Mouse (Mus musculus): ENCODE measurements around the gene Dlst. TPM values are rescaled to one million over a fixed set of nuclear protein-coding genes. Genes with fewer than 3 reads are reported as not detected.

Dlst gene
- total and polyA plus RNA-seq, 2 experiments from 2014 or later: 92.5 to 118 TPM

DNA sequence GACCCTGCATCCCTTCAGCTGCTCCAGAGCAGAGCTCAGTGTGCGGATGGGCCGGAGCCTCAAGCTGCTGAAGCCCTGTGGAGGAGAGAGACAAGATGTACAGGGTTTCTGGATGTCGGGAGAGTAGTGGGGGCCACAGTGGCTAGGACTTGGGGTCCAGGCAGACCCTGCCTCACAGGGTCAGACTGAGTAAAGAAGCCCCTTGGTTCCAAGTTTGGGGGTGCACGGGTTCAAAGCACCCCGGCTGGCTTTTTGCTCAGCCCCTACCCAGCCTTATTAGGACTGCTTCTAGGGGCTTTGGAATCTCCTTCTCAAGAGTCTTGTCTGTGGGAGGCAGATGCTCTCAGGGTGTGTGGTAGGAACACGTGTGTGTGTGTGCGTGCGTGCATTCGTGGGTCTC is 36.2 kb downstream of the Dlst start:
- no peak for ATAC-seq (ENCODE audit: low FRiP score)
- TF ChIP-seq CTCF (IDR thresholded peaks at IDR 0.05): no peak
- Histone ChIP-seq H3K27me3 (ENCODE audit: insufficient read depth, low read length) (no peaks in the 10 kb centered on the region), H3K9ac (replicated peaks; ENCODE audit: low read length, poor library complexity, severe bottlenecking) (no peak overlapping the region), H3K4me2 (ENCODE audit: low read depth, low read length, poor library complexity, severe bottlenecking) (no peak overlapping the region), H3K9me3 (ENCODE audit: low read length) (no peaks in the 10 kb centered on the region), H3K4me1 (ENCODE audit: insufficient read depth, low read length) (peaks cover 7% of the 10 kb centered on the region; the same call in 1 of the 2 replicates), H3K4me3 (ENCODE audit: low read depth, low read length) (no peak overlapping the region), H3K36me3 (ENCODE audit: insufficient read depth, low read length) (0 out of 2 replicates have a peak, but pooled peaks cover 7% of the 10 kb centered on the region), H3K27ac (ENCODE audit: low read depth, low read length) (no peak overlapping the region)
- no peak for DNase-seq (ENCODE audit: low spot score)
- WGBS: 77% methylated on average over 9 of the region's 9 CpGs

DNA sequence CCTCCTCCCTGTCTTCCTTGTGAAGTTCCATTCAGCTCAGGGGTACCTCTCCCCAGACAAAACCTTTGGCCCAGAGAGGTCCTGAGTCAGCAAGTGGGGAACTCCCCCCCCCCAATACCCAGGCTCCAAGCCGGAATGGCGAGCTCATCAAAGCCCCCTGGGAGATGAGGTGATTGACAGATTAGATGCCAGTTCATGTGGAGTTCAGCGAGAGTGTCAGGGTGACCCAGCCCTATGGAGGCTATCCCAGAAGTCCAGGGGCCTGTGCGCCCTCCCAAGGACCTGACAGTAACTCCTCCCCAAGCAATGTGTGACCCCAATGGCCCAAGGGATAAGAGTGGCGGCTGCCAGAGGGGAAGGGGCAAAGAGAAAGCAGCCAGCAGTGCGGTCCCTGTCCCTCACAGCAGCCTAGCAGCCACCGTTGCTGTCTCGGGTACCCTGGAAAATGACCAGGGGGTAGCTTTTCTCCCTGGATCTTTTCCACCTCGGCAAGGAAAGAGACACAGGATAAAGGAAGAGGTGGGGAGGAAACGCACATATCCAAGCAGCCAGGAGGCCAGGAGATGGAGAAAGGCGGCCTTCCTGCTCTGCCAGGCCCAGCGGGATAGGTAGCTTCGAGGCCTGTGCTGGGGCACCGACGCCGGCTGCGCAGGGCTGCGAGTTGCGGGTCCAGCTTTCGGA is 39.8 kb downstream of the Dlst start:
- Histone ChIP-seq H3K36me3 (ENCODE audit: insufficient read depth, low read length) (0 out of 2 replicates have a peak, but pooled peaks cover 7% of the 10 kb centered on the region), H3K27me3 (ENCODE audit: insufficient read depth, low read length) (no peaks in the 10 kb centered on the region), H3K4me1 (ENCODE audit: insufficient read depth, low read length) (peaks cover 7% of the 10 kb centered on the region; the same call in 1 of the 2 replicates), H3K9ac (replicated peaks; ENCODE audit: low read length, poor library complexity, severe bottlenecking) (peak overlapping the region; percentile 83), H3K9me3 (ENCODE audit: low read length) (no peaks in the 10 kb centered on the region), H3K27ac (ENCODE audit: low read depth, low read length) (peak overlapping the region; percentile 72), H3K4me2 (ENCODE audit: low read depth, low read length, poor library complexity, severe bottlenecking) (peak overlapping the region; percentile 83), H3K4me3 (ENCODE audit: low read depth, low read length) (peak overlapping the region; percentile 65)
- ATAC-seq (ENCODE audit: low FRiP score): peak; percentile 18
- DNase-seq (ENCODE audit: low spot score): peak; percentile 15
- WGBS: 8% methylated on average over 20 of the region's 20 CpGs
- TF ChIP-seq CTCF (IDR thresholded peaks at IDR 0.05): no peak

- H3K4me2 ChIP-seq (ENCODE audit: low read depth, low read length, poor library complexity, severe bottlenecking): peak within 1 kb of the TSS; percentile 83
- peak within 1 kb of the TSS; percentile 72 for H3K27ac ChIP-seq (ENCODE audit: low read depth, low read length)
- ATAC-seq (ENCODE audit: low FRiP score) (peak; percentile 97), DNase-seq (ENCODE audit: low spot score) (peak; percentile 85)
- no peaks in the 10 kb centered on the region for H3K9me3 ChIP-seq (ENCODE audit: low read length)
- H3K27me3 ChIP-seq (ENCODE audit: insufficient read depth, low read length): no peaks in the 10 kb centered on the region
- peak within 1 kb of the TSS; percentile 83 for H3K9ac ChIP-seq (replicated peaks; ENCODE audit: low read length, poor library complexity, severe bottlenecking)
- 15% methylated on average over 28 of the region's 28 CpGs for WGBS
- H3K36me3 ChIP-seq (ENCODE audit: insufficient read depth, low read length): 0 out of 2 replicates have a peak, but pooled peaks cover 7% of the 10 kb centered on the region
- TF ChIP-seq CTCF (IDR thresholded peaks at IDR 0.05): no peak
- H3K4me3 ChIP-seq (ENCODE audit: low read depth, low read length): peak within 1 kb of the TSS; percentile 65
- peaks cover 7% of the 10 kb centered on the region; the same call in 1 of the 2 replicates for H3K4me1 ChIP-seq (ENCODE audit: insufficient read depth, low read length)
These were observed 40.6 kb downstream of the Dlst start, which contains the start of gene Rps6kl1 for GRCm38 (mm10) chr12:85151002-85151774. TSS of gene Rps6kl1 (minus strand) at chr12:85151264.

DNA sequence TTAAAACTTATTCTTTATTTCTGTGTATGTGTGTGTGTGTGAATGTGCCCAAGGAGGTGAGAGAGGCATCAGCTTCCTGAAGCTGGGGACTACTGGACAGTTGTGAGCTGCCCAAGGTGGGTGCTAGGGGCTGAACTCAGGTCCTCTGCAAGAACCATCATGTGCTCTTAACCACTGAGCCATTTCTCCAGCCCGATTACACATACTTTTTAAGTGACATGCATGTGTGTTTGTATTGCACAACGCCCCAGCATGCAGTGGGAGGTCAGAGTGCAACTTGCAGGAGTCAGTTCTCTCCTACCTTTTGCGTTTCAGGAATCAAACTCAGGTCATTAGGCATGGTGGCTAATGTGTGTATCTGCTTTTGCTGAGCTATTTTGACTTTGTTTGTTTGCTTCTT is 42.4 kb downstream of the Dlst start:
- Histone ChIP-seq H3K9ac (replicated peaks; ENCODE audit: low read length, poor library complexity, severe bottlenecking) (no peak overlapping the region), H3K36me3 (ENCODE audit: insufficient read depth, low read length) (no peaks in the 10 kb centered on the region), H3K27ac (ENCODE audit: low read depth, low read length) (no peak overlapping the region), H3K27me3 (ENCODE audit: insufficient read depth, low read length) (no peaks in the 10 kb centered on the region), H3K9me3 (ENCODE audit: low read length) (no peaks in the 10 kb centered on the region), H3K4me2 (ENCODE audit: low read depth, low read length, poor library complexity, severe bottlenecking) (no peak overlapping the region), H3K4me1 (ENCODE audit: insufficient read depth, low read length) (peaks cover 7% of the 10 kb centered on the region; the same call in 1 of the 2 replicates), H3K4me3 (ENCODE audit: low read depth, low read length) (no peak overlapping the region)
- DNase-seq (ENCODE audit: low spot score) (no peak), ATAC-seq (ENCODE audit: low FRiP score) (no peak)
- 80% methylated on average over 3 of the region's 3 CpGs for WGBS
- TF ChIP-seq CTCF (IDR thresholded peaks at IDR 0.05): no peak

DNA sequence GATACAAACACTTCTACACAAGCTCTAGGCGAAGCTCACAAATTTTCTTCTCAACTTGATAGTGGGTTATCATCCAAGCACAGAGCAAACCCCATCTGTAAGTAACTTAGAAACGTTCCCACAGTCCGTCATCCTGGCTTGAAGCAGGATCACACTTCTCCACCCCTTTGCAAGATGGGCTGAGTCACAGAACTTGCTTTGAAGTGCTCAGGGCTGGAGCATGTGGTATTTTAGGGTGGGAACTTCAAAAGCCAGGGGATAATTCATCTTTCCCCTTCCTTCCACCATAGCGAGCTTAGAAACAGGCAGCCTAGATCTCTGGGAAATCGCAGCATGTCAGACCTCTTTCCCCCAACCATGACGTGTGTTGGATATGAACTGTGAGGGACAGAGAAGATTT is 45.7 kb downstream of the Dlst start:
- H3K27ac ChIP-seq (ENCODE audit: low read depth, low read length): no peak overlapping the region
- H3K36me3 ChIP-seq (ENCODE audit: insufficient read depth, low read length): no peaks in the 10 kb centered on the region
- H3K9ac ChIP-seq (replicated peaks; ENCODE audit: low read length, poor library complexity, severe bottlenecking): no peak overlapping the region
- ATAC-seq (ENCODE audit: low FRiP score) (no peak), DNase-seq (ENCODE audit: low spot score) (no peak)
- H3K4me2 ChIP-seq (ENCODE audit: low read depth, low read length, poor library complexity, severe bottlenecking): no peak overlapping the region
- H3K9me3 ChIP-seq (ENCODE audit: low read length): no peaks in the 10 kb centered on the region
- no peaks in the 10 kb centered on the region for H3K27me3 ChIP-seq (ENCODE audit: insufficient read depth, low read length)
- peaks cover 4% of the 10 kb centered on the region; the same call in 1 of the 2 replicates for H3K4me1 ChIP-seq (ENCODE audit: insufficient read depth, low read length)
- no peak for TF ChIP-seq CTCF (IDR thresholded peaks at IDR 0.05)
- H3K4me3 ChIP-seq (ENCODE audit: low read depth, low read length): no peak overlapping the region
- 72% methylated on average over 6 of the region's 6 CpGs for WGBS
